Mouse (Mus musculus) gastrocnemius, adult 2 months (tissue): Measurements from ENCODE around the gene Ube2b. TPM values are rescaled to one million over a fixed set of nuclear protein-coding genes. Genes with fewer than 3 reads are reported as not detected.

Experiments used
- DNase-seq: peaks from one replicate; pipeline ENCODE4 v3.0.0; 2022
- H3K27ac ChIP-seq: fragments of 200-600 bp; 2 replicates; pipeline ENCODE4 v1.8.1; 2022; ENCODE audit warnings: mild to moderate bottlenecking
- H3K4me3 ChIP-seq: fragments of 200-600 bp; 2 replicates; pipeline ENCODE4 v1.8.1; 2022; ENCODE audit warnings: mild to moderate bottlenecking, moderate library complexity
- CTCF ChIP-seq: fragments of 200-600 bp; IDR thresholded peaks from 2 replicates; pipeline ENCODE4 v1.8.1; 2022; ENCODE audit warnings: antibody characterized with exemption, mild to moderate bottlenecking, moderate library complexity
- intact Hi-C: fragments of 180-260 bp; cut with DNase I; formaldehyde crosslinking; loops from one replicate; pipeline ENCODE4 v1.15.1; 2025
- total RNA-seq, 2 experiments: library from RNA; stranded (reverse); gene quantifications; 2 replicates each; pipeline ENCODE4 v1.2.3; 2021

Ube2b gene
- total RNA-seq, 2 experiments from 2014 or later: 519 to 559 TPM

DNA sequence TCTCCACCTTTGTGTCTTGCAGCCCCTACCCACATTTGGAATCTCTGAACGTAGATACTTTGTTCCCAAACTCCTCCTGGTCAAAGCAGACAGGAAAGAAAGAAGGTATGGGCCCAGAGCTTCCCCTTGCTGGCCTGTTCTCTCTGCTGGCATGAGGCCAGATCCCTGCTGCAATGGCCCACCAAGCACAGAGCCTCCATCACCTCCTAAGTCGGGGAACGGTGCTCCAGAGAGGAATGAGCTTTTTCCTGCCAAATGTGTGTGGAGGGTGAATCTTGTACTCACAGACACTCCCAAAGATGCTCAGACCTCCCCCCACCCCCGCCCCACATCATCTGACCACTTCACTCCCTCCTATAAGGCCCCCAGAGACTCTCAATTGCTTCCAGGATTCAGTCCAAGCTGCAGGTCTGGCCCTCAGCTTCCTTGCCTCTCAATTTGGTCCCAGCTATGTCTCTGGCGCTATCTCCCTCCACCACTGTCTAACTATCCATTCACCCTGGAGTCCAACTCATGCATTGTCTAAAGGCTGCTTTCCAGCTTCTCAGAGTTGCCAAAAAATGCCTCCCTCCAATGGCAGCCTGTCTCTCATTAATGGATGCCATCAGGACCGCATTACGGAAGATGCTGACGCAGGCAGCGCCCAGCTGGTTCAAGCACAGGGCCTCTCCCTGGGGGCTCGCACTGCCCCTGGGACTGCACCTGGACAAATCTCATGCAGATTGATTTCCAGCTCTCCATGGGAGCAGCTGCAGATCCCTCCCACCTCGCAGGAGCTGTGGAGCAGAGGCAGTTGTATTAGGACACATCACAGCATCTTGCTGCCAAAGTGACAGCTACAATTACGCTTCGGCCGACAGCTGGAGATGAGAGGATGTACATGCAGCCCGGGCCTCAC lies 57.7 kb downstream of the Ube2b start:
- intact Hi-C loops: loop anchor here (2.0 to 5.0 kb wide), 2 partner anchors 20 to 86 kb away; partner anchors contain the start of gene Jade2
- no peak for TF ChIP-seq CTCF
- Histone ChIP-seq H3K4me3 (peak overlapping the region; percentile 26; the same call in 1 of the 2 replicates), H3K27ac (peak overlapping the region; percentile 89)
- peak; percentile 79 for DNase-seq

DNA sequence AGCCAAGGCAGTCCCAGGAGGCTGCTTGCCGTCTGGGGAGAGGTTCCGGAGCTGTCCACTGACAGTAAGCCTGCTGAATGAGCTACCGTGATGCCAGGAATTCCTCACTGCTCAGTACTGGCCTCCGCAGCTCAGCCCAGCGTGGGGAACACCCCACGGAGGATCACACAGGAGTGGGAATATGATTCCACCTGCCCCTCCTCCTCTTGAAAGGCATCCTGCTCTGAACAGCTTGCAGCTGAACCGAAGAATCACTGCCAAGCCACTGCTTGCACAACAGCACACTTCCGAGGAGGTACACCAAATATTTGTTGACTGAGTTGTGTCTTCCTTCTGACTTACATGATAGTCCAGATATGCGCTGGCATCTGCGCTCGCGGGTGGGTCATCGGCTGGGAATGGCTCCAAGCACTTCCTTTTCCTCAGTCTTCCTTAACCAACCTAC lies 60.0 kb downstream of the Ube2b start:
- peak; percentile 84 for DNase-seq
- H3K27ac ChIP-seq: peak overlapping the region; percentile 53
- intact Hi-C loops: loop anchor here (5.0 kb wide), 1 partner anchor 83 kb away; the partner anchor contains the start of gene Jade2
- no peak for TF ChIP-seq CTCF
- H3K4me3 ChIP-seq: peak overlapping the region; percentile 21; the same call in 1 of the 2 replicates

GRCm38 (mm10) chr11:51939590-51939955 lies 61.0 kb downstream of the Ube2b start:
- H3K4me3 ChIP-seq: no peak overlapping the region
- no peak for TF ChIP-seq CTCF
- DNase-seq: no peak
- intact Hi-C loops: no loop called here
- peak overlapping the region; percentile 53; the same call in 1 of the 2 replicates for H3K27ac ChIP-seq

DNA sequence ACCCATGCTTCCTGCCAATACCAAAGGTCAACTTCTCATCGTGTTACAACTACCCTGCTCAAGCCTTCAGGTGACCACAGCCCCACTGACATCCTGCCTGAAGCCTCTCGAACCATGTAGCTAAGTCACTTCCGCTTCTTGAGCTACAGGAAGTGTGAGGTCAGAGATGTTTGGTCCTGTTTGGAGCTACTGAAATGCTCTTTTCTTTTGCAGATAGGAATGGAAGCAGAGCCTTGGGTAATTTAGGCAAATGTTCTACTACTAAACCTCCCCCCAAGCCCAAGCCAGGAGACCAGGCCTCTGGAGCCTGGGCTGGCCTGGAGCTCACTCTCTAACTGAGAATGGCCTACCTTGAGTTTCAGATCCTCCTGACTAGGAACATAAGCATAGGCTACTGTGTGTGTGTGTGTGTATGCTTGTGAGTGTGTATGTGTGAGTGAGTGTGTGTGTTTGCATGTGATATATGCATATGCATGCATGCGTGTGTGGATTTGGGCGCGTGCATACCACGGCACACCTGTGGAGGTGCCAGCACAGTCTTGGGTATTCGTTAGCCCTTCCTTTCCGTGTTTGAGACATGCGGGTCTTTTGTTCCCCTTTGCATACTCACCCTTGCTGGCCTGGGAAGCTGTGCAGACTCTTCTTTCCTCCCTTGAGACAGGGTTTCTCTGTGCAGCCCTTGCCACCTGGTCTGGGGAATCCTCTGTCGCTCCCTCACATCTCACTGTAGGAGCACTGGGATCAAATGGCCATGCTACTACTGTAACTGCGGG lies 61.6 kb downstream of the Ube2b start:
- H3K4me3 ChIP-seq: no peak overlapping the region
- H3K27ac ChIP-seq: peak overlapping the region; percentile 48
- TF ChIP-seq CTCF: no peak
- intact Hi-C loops: no loop called here
- no peak for DNase-seq

GRCm38 (mm10) chr11:51937361-51937781 lies 63.2 kb downstream of the Ube2b start:
- intact Hi-C loops: no loop called here
- no peak for TF ChIP-seq CTCF
- Histone ChIP-seq H3K27ac (no peak overlapping the region), H3K4me3 (no peak overlapping the region)
- DNase-seq: no peak

GRCm38 (mm10) chr11:51935636-51936434 lies 64.7 kb downstream of the Ube2b start:
- DNase-seq: no peak

More at GRCm38 (mm10) chr11:51935636-51936434, 64.7 kb downstream of the Ube2b start:
- Histone ChIP-seq H3K27ac (no peak overlapping the region), H3K4me3 (no peak overlapping the region)
- intact Hi-C loops: no loop called here
- no peak for TF ChIP-seq CTCF

Other genes with a start within 250 kb of the Ube2b start
- 10 to 100 TPM; 41.1 to 56.0 TPM for gene Sec24a, start 237.1 kb downstream of the Ube2b start, total RNA-seq
- gene Sar1b, start 237.1 kb downstream of the Ube2b start, total RNA-seq: 100 to 1,000 TPM; 439 to 509 TPM
- 1 to 10 TPM; 7.8 to 7.9 TPM for gene Jade2, start 143.1 kb downstream of the Ube2b start, total RNA-seq
- gene Cdkn2aipnl, start 33.1 kb downstream of the Ube2b start, total RNA-seq: 10 to 100 TPM; 16.9 to 30.0 TPM
- gene Cdkl3, start 3.5 kb upstream of the Ube2b start, total RNA-seq: 1 to 10 TPM; 1.5 to 3.2 TPM
- gene Ppp2ca, start 97.9 kb upstream of the Ube2b start, total RNA-seq: 10 to 100 TPM; 43.2 to 54.0 TPM
- not detected for gene Olfr1373, start 144.8 kb upstream of the Ube2b start, total RNA-seq
- not detected for gene Olfr1371, start 213.2 kb upstream of the Ube2b start, total RNA-seq
- gene Skp1a, start 231.2 kb upstream of the Ube2b start, total RNA-seq: 100 to 1,000 TPM; 269 to 292 TPM